Mouse (Mus musculus) neural tube, embryonic 14.5 days (tissue): ENCODE measurements around the gene Pappa. TPM values are rescaled to one million over a fixed set of nuclear protein-coding genes. Genes with fewer than 3 reads are reported as not detected.

Experiments used
- ATAC-seq: fragments of 200-750 bp; cut with Nextera tagmentation; 2 replicates; pipeline ENCODE4 v1.8.0; 2017; ENCODE audit warnings: low read depth, mild to moderate bottlenecking, moderate TSS enrichment, moderate library complexity
- H3K27ac ChIP-seq: fragments of 300-500 bp; sonication (generic); 2 replicates; pipeline ENCODE4 v1.5.1; 2014; ENCODE audit warnings: low read depth, mild to moderate bottlenecking, control low read depth, low read length, moderate library complexity, mixed read lengths
- H3K27me3 ChIP-seq: fragments of 300-500 bp; sonication (generic); 2 replicates; pipeline ENCODE4 v1.6.1; 2014; ENCODE audit warnings: low read length; ENCODE audit not compliant: control insufficient read depth, insufficient read depth
- H3K36me3 ChIP-seq: fragments of 300-500 bp; sonication (generic); 2 replicates; pipeline ENCODE4 v1.6.1; 2014; ENCODE audit warnings: low read length, mixed read lengths; ENCODE audit not compliant: control insufficient read depth, insufficient read depth
- H3K4me1 ChIP-seq: fragments of 300-500 bp; sonication (generic); 2 replicates; pipeline ENCODE4 v1.6.1; 2014; ENCODE audit warnings: low read length; ENCODE audit not compliant: control insufficient read depth, insufficient read depth
- H3K4me2 ChIP-seq: fragments of 300-500 bp; sonication (generic); 2 replicates; pipeline ENCODE4 v1.6.1; 2014; ENCODE audit warnings: mild to moderate bottlenecking, low read depth, low read length, control low read depth
- H3K4me3 ChIP-seq: fragments of 300-500 bp; sonication (generic); 2 replicates; pipeline ENCODE4 v1.5.1; 2014; ENCODE audit warnings: low read depth, low read length, control low read depth, mixed read lengths
- H3K9ac ChIP-seq: fragments of 300-500 bp; sonication (generic); replicated peaks from 2 replicates; pipeline ENCODE4 v1.6.1; 2014; ENCODE audit warnings: low read depth, mild to moderate bottlenecking, control low read depth, low read length, mixed read lengths
- H3K9me3 ChIP-seq: fragments of 300-500 bp; sonication (generic); 2 replicates; pipeline ENCODE4 v1.6.1; 2016; ENCODE audit warnings: low read length; ENCODE audit not compliant: control insufficient read depth
- WGBS: fragments of 180-500 bp; shearing (Covaris S2); extraction: QIAGEN DNeasy Blood & Tissue Kit; methylation state at CpG from one replicate; pipeline ENCODE4 v1.1.7; 2014; 5-methylcytosine and 5-hydroxymethylcytosine counted together
- polyA plus RNA-seq: library from polyadenylated mRNA; unstranded; fragments of >200 nt; fragmentation: Nextera tagmentation; extraction: Ambion mirVana; gene quantifications from 2 replicates; pipeline ENCODE4 v1.2.1, GENCODE M21; 2014

The Pappa gene
- polyA plus RNA-seq, 1 experiment from 2014 or later = 1.2 TPM

- Histone ChIP-seq H3K27me3 (no peaks in the 10 kb centered on the region), H3K9ac (no peak overlapping the region), H3K27ac (no peak overlapping the region), H3K9me3 (no peaks in the 10 kb centered on the region), H3K4me3 (no peak overlapping the region), H3K4me2 (no peak overlapping the region), H3K4me1 (no peaks in the 10 kb centered on the region), H3K36me3 (no peaks in the 10 kb centered on the region)
- ATAC-seq = no peak
- 70% methylated on average over 6 of the region's 6 CpGs for WGBS
Observed at GRCm38 (mm10) chr4:65402836-65403634, 279.1 kb downstream of the Pappa start.
